Mouse (Mus musculus) kidney, adult 2 months (tissue): ENCODE measurements at regions not wholly inside any gene's neighbourhood (a gene's known extent, or its start where the extent isn't known, plus 50 kb on each side); places are given as distances from the start of the nearest gene placed in this dataset.

Experiments used
- CTCF ChIP-seq: fragments of 200-500 bp; conservative IDR thresholded peaks from 2 replicates; pipeline ENCODE4 v1.5.1; 2011; ENCODE audit warnings: low read depth, mild to moderate bottlenecking, control low read depth, low read length, moderate library complexity, mixed read lengths; ENCODE audit not compliant: insufficient read depth, insufficient read length
- POLR2A ChIP-seq: fragments of 200-500 bp; IDR thresholded peaks from one replicate; pipeline ENCODE4 v1.6.1; 2011; ENCODE audit warnings: low read depth, low read length, control low read depth

DNA sequence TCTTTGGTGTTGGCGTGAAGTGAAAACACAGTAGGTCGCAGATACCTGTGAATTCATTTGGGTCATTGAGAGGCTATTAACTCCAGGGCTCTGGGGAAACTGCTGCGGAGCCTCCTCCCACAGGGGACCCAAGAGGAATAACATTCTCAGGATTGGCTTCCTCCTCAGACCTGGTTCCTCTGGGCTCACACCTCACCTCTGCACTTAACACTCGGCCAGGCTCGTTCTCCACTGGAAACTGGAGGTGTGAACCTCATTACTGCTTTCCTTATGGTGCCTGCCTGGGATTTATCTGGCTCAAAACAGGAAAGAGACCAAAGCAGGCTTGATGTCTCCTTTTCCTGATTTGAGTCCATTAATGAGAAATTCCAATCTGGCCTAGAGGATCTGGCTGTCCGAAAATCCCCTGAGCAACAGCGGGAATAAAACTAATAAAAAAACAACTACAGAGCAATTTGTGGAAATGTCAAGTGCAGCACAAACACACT, 55.8 kb upstream of the Klf9 start:
- TF ChIP-seq POLR2A (no peak), CTCF (no peak)
